Mouse (Mus musculus): ENCODE data around the gene Mapk8ip2. TPM values are rescaled to one million over a fixed set of nuclear protein-coding genes. Genes with fewer than 3 reads are reported as not detected.
A peak's percentile ranks its signal among the peaks of the same experiment; 100 is the strongest.

The Mapk8ip2 gene
- polyA plus RNA-seq, 1 experiment from 2014 or later, result 2.0 TPM

GRCm38 (mm10) chr15:89442486-89443070 lies 11.1 kb upstream of the Mapk8ip2 start:
- H3K9me3 ChIP-seq (ENCODE audit: control insufficient read depth), result no peaks in the 10 kb centered on the region
- H3K4me2 ChIP-seq (replicated peaks; ENCODE audit: low read depth), result no peak overlapping the region
- H3K4me1 ChIP-seq (replicated peaks; ENCODE audit: control insufficient read depth, insufficient read depth, low read length), result no peaks in the 10 kb centered on the region
- peak; percentile 55 for TF ChIP-seq CTCF (IDR thresholded peaks at IDR 0.05; ENCODE audit: low read depth)
- H3K27me3 ChIP-seq (replicated peaks; ENCODE audit: control insufficient read depth, insufficient read depth, low read length), result no peaks in the 10 kb centered on the region
- no peaks in the 10 kb centered on the region for H3K36me3 ChIP-seq (ENCODE audit: control insufficient read depth, insufficient read depth)
- H3K4me3 ChIP-seq (ENCODE audit: low read depth, low read length), result no peak overlapping the region
- no peak for ATAC-seq
- WGBS, result 36% methylated on average over 8 of the region's 8 CpGs
- H3K9ac ChIP-seq (ENCODE audit: low read depth, low read length), result no peak overlapping the region
- no peak overlapping the region for H3K27ac ChIP-seq (ENCODE audit: low read depth, low read length)

DNA sequence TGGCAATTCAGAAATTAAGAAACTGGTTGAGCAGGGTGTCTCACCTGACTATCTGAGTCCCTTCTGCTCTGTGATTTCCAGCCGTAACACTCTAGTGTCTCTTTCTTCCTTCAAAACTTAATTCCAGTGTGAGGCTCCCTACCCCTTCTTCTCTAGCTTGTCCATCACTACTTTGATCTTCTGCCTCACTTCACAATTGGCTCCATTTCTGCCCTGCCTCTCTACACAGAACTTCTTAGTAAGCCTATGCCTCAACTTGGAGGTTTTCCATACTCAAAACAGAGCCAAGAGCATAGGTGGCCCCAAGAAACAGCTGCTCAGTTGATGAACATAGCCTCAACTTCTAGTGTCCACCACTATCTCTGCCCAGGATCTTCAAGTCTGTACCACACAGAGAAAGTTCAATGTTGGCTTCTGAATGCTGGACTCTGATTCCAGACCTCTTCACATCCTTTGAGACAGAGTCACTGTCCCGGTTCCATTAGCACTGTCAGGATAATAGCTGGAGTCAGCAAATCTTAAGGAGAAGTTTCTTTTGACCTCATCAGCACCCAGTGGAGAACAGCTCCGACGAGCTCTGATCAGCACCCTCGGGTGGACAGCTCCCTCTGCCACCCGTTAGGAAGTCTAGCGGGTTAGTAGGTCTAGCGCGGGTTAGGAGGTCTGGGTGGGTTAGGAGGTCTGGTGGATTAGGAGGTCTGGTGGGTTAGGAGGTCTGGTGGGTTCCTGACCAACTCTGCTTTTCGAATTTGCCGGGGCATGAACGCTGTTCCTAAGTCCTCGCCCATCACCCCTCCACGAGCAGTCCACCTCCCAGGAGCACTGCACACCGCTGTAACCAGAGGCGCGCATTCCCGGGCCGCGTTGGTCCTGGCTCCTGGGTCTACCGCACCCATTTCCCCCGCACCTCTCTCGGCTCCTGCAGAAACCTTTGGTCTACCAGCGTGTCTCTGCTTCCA lies 528 bp upstream of the Mapk8ip2 start:
- no peak overlapping the region for H3K9ac ChIP-seq (ENCODE audit: low read depth, low read length)
- ATAC-seq, result peak; percentile 63; the same call in 1 of the 2 replicates
- 6% methylated on average over 16 of the region's 24 CpGs for WGBS
- no peak for TF ChIP-seq CTCF (IDR thresholded peaks at IDR 0.05; ENCODE audit: low read depth)
- no peaks in the 10 kb centered on the region for H3K9me3 ChIP-seq (ENCODE audit: control insufficient read depth)
- no peaks in the 10 kb centered on the region for H3K4me1 ChIP-seq (replicated peaks; ENCODE audit: control insufficient read depth, insufficient read depth, low read length)
- H3K27me3 ChIP-seq (replicated peaks; ENCODE audit: control insufficient read depth, insufficient read depth, low read length), result peaks cover 28% of the 10 kb centered on the region
- no peak overlapping the region for H3K27ac ChIP-seq (ENCODE audit: low read depth, low read length)
- H3K4me3 ChIP-seq (ENCODE audit: low read depth, low read length), result peak overlapping the region; percentile 39; the same call in 1 of the 2 replicates
- H3K4me2 ChIP-seq (replicated peaks; ENCODE audit: low read depth), result peak overlapping the region; percentile 69
- no peaks in the 10 kb centered on the region for H3K36me3 ChIP-seq (ENCODE audit: control insufficient read depth, insufficient read depth)

DNA sequence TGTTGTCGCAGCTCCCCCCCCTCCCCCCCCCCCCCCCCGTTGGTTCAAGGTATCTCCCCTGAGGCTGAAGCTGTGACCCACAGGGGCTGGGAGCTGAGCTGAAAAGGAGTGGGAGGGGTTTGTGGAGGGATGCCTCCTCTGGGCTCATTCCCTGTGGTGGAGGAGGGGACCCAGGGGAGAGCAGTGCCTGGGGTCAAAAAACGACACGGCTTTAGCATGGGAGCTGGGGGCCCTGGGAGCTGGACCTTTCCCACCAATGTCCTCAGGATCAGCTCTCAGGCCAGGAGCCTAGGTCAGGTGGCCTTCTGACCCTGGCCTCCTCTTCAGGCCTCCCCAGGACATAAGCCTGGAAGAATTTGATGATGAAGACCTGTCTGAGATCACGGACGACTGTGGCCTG lies 1.1 kb downstream of the Mapk8ip2 start:
- WGBS, result 48% methylated on average over 4 of the region's 6 CpGs
- H3K9ac ChIP-seq (ENCODE audit: low read depth, low read length), result no peak overlapping the region
- no peaks in the 10 kb centered on the region for H3K4me1 ChIP-seq (replicated peaks; ENCODE audit: control insufficient read depth, insufficient read depth, low read length)
- H3K36me3 ChIP-seq (ENCODE audit: control insufficient read depth, insufficient read depth), result no peaks in the 10 kb centered on the region
- TF ChIP-seq CTCF (IDR thresholded peaks at IDR 0.05; ENCODE audit: low read depth), result no peak
- H3K4me3 ChIP-seq (ENCODE audit: low read depth, low read length), result no peak overlapping the region
- H3K4me2 ChIP-seq (replicated peaks; ENCODE audit: low read depth), result no peak overlapping the region
- peaks cover 28% of the 10 kb centered on the region for H3K27me3 ChIP-seq (replicated peaks; ENCODE audit: control insufficient read depth, insufficient read depth, low read length)
- H3K27ac ChIP-seq (ENCODE audit: low read depth, low read length), result no peak overlapping the region
- no peak for ATAC-seq
- no peaks in the 10 kb centered on the region for H3K9me3 ChIP-seq (ENCODE audit: control insufficient read depth)

DNA sequence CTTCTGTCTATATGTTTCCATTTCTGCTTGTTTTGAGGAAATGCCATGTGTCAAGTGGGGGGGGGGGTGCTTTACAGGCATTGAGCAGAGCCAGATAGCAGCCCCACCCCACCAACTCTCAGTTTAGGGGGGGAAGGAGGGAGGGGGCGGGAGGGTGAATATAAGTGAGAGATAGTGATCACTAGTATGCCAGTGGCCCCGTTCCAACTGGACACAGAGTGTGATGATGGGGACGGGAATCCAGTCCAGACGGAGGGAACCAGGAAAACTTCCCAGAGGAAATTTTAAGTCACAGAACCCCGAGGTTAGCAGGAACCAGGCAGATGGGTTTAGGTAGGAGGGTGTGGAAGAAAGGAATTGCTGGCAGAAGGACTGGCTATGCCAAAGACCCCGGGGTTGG lies 1.9 kb downstream of the Mapk8ip2 start:
- no peaks in the 10 kb centered on the region for H3K9me3 ChIP-seq (ENCODE audit: control insufficient read depth)
- H3K27me3 ChIP-seq (replicated peaks; ENCODE audit: control insufficient read depth, insufficient read depth, low read length), result peaks cover 28% of the 10 kb centered on the region
- no peaks in the 10 kb centered on the region for H3K36me3 ChIP-seq (ENCODE audit: control insufficient read depth, insufficient read depth)
- 63% methylated on average over 6 of the region's 6 CpGs for WGBS
- no peak overlapping the region for H3K4me2 ChIP-seq (replicated peaks; ENCODE audit: low read depth)
- H3K4me1 ChIP-seq (replicated peaks; ENCODE audit: control insufficient read depth, insufficient read depth, low read length), result no peaks in the 10 kb centered on the region
- no peak for ATAC-seq
- H3K9ac ChIP-seq (ENCODE audit: low read depth, low read length), result no peak overlapping the region
- H3K27ac ChIP-seq (ENCODE audit: low read depth, low read length), result no peak overlapping the region
- H3K4me3 ChIP-seq (ENCODE audit: low read depth, low read length), result no peak overlapping the region
- TF ChIP-seq CTCF (IDR thresholded peaks at IDR 0.05; ENCODE audit: low read depth), result no peak

GRCm38 (mm10) chr15:89458942-89459341 lies 5.2 kb downstream of the Mapk8ip2 start:
- no peak overlapping the region for H3K4me2 ChIP-seq (replicated peaks; ENCODE audit: low read depth)

DNA sequence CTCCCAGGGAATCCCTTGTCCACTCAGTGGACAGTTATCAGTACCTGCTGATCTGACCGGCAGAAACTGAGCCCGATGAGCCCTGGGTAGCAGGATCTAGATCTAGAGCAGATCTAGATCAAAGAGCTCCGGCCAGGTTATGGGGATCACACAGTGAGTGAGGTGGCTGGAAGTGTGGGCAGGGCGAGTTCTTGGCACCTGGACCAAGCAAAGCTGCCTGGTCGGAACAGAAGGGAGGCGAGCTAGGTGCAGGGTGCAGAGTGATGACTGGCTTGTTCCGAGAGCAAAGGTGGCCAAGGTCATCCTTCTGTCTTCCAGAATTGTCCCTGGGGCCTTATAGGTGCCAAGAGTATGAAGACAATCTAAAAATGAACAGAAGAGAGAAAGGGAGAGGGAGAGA lies 6.1 kb downstream of the Mapk8ip2 start:
- H3K27ac ChIP-seq (ENCODE audit: low read depth, low read length), result no peak overlapping the region
- whole genome bisulfite sequencing, result 80% methylated on average over 7 of the region's 7 CpGs
- peaks cover 4% of the 10 kb centered on the region; the same call in 1 of the 2 replicates for H3K27me3 ChIP-seq (replicated peaks; ENCODE audit: control insufficient read depth, insufficient read depth, low read length)

More at GRCm38 (mm10) chr15:89458942-89459341, 5.2 kb downstream of the Mapk8ip2 start:
- H3K36me3 ChIP-seq (ENCODE audit: control insufficient read depth, insufficient read depth), result no peaks in the 10 kb centered on the region
- no peak for ATAC-seq
- TF ChIP-seq CTCF (IDR thresholded peaks at IDR 0.05; ENCODE audit: low read depth), result no peak
- H3K9me3 ChIP-seq (ENCODE audit: control insufficient read depth), result no peaks in the 10 kb centered on the region
- H3K4me1 ChIP-seq (replicated peaks; ENCODE audit: control insufficient read depth, insufficient read depth, low read length), result no peaks in the 10 kb centered on the region
- H3K4me3 ChIP-seq (ENCODE audit: low read depth, low read length), result no peak overlapping the region
- H3K9ac ChIP-seq (ENCODE audit: low read depth, low read length), result no peak overlapping the region
- 90% methylated on average over 15 of the region's 15 CpGs for WGBS
- H3K27ac ChIP-seq (ENCODE audit: low read depth, low read length), result no peak overlapping the region
- peaks cover 13% of the 10 kb centered on the region for H3K27me3 ChIP-seq (replicated peaks; ENCODE audit: control insufficient read depth, insufficient read depth, low read length)

More for the DNA sequence above, 6.1 kb downstream of the Mapk8ip2 start:
- Histone ChIP-seq H3K36me3 (ENCODE audit: control insufficient read depth, insufficient read depth) (no peaks in the 10 kb centered on the region), H3K4me2 (replicated peaks; ENCODE audit: low read depth) (no peak overlapping the region), H3K9me3 (ENCODE audit: control insufficient read depth) (no peaks in the 10 kb centered on the region), H3K9ac (ENCODE audit: low read depth, low read length) (no peak overlapping the region), H3K4me3 (ENCODE audit: low read depth, low read length) (no peak overlapping the region), H3K4me1 (replicated peaks; ENCODE audit: control insufficient read depth, insufficient read depth, low read length) (no peaks in the 10 kb centered on the region)
- ATAC-seq, result no peak
- TF ChIP-seq CTCF (IDR thresholded peaks at IDR 0.05; ENCODE audit: low read depth), result no peak
